Mouse (Mus musculus) ES-Bruce4 (cell line): ENCODE results near the gene Cyp46a1. TPM values are rescaled to one million over a fixed set of nuclear protein-coding genes. Genes with fewer than 3 reads are reported as not detected.

Experiments used
- H3K27ac ChIP-seq: 2 replicates; pipeline ENCODE4 v1.5.1; 2012; ENCODE audit warnings: low read length, inconsistent platforms; ENCODE audit not compliant: insufficient read depth
- H3K27me3 ChIP-seq: 2 replicates; pipeline ENCODE4 v1.6.1; 2012; ENCODE audit warnings: mild to moderate bottlenecking, low read length, inconsistent platforms; ENCODE audit not compliant: control insufficient read depth, poor library complexity, insufficient read depth, severe bottlenecking
- H3K36me3 ChIP-seq: 2 replicates; pipeline ENCODE4 v1.6.1; 2012; ENCODE audit warnings: inconsistent platforms, mild to moderate bottlenecking, low read length, moderate library complexity; ENCODE audit not compliant: control insufficient read depth, poor library complexity, insufficient read depth, severe bottlenecking
- H3K4me1 ChIP-seq: one replicate; pipeline ENCODE4 v1.8.1; 2011; ENCODE audit warnings: low read length; ENCODE audit not compliant: control insufficient read depth, insufficient read depth
- H3K4me3 ChIP-seq: 2 replicates; pipeline ENCODE4 v1.5.1; 2011; ENCODE audit warnings: low read depth, mild to moderate bottlenecking, low read length
- H3K9ac ChIP-seq: 2 replicates; pipeline ENCODE4 v1.6.1; 2012; ENCODE audit warnings: low read depth, mild to moderate bottlenecking, inconsistent platforms; ENCODE audit not compliant: poor library complexity, severe bottlenecking
- H3K9me3 ChIP-seq: replicated peaks from 2 replicates; pipeline ENCODE4 v1.6.1; 2012; ENCODE audit warnings: mild to moderate bottlenecking, low read length, inconsistent platforms; ENCODE audit not compliant: control insufficient read depth, poor library complexity, insufficient read depth, severe bottlenecking
- CTCF ChIP-seq: IDR thresholded peaks from one replicate; pipeline ENCODE4 v1.8.1; 2011; ENCODE audit warnings: low read depth, low read length
- EP300 ChIP-seq: IDR thresholded peaks from 2 replicates; pipeline ENCODE4 v1.6.1; 2011; ENCODE audit warnings: low read depth, low read length; ENCODE audit not compliant: insufficient read depth
- POLR2A ChIP-seq: IDR thresholded peaks from one replicate; pipeline ENCODE4 v1.8.1; 2011; ENCODE audit warnings: low read length; ENCODE audit not compliant: insufficient read depth
- polyA plus RNA-seq: library from polyadenylated mRNA; stranded (reverse); fragments of >200 nt; gene quantifications from 2 replicates; pipeline ENCODE4 v1.2.4, GENCODE M21; 2011; ENCODE audit warnings: low read depth; ENCODE audit not compliant: missing spikeins, insufficient read depth, insufficient read length

Gene Cyp46a1
- polyA plus RNA-seq, 1 experiment: 1.0 TPM

DNA sequence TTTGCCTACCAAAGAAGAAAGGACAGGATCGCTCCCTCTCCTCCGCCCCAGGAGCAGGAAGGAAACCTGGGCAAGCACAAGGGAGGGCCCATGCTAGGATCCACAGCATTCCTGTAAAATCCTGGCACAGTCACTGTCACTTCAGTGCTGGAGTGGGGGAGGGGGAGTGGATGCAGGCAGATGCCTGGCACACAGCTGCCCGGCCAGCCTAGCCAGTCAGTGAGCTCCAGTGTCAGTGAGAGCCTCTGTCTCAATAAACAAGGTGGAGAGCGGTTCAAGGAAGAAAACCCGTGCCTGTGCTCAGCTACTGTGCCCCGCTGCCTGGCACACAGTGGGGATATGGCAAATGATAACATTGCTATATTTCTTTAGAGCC lies 61.1 kb downstream of the Cyp46a1 start:
- Histone ChIP-seq H3K36me3 (no peaks in the 10 kb centered on the region), H3K9me3 (no peaks in the 10 kb centered on the region), H3K4me1 (no peaks in the 10 kb centered on the region), H3K9ac (no peak overlapping the region), H3K4me3 (no peak overlapping the region), H3K27me3 (no peaks in the 10 kb centered on the region), H3K27ac (no peak overlapping the region)
- TF ChIP-seq POLR2A (no peak), CTCF (no peak), EP300 (no peak)

DNA sequence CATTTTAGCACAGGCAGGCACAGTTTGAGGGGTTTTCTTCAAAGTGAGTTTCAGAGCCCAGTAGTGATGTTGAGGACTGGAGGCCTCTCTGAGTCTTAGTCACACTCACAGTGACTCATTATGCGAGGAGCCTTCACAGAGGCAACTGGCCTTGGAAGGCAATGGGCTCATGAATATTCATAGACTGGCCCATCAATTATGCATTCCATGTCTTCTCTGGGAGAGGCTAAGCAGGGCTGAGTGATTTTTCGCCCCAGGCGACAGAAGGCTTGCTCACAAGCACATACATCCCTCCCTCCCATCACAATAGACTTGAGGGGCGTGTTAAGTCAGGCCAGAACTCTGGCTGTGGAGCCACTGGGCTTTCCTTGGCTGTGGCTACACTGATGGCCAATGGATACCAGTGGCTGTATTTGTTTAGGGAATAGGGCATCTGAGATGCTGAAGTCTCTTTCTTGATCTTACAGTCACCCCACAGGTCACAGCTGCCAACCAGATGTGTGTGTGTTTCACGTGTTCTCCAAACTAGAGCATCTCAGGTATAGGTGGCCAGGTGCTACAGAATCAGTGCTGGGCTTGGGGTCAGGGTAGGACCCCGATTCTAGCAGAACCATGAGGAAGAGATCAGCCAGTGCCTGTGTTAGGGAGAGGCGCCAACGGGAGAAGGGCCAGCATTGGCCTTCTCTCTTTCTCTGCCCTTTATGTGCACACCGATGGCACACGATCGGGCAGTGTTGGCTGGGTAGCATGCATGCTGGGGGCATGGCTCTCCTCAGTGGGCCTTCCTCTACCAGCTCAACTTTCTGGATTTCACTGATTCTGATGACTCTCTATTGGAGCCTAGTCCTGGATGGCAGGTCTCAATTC lies 62.1 kb downstream of the Cyp46a1 start:
- Histone ChIP-seq H3K9me3 (no peaks in the 10 kb centered on the region), H3K36me3 (no peaks in the 10 kb centered on the region), H3K27me3 (no peaks in the 10 kb centered on the region), H3K9ac (no peak overlapping the region), H3K27ac (no peak overlapping the region), H3K4me1 (no peaks in the 10 kb centered on the region), H3K4me3 (no peak overlapping the region)
- no peak for TF ChIP-seq EP300
- TF ChIP-seq POLR2A: no peak
- no peak for TF ChIP-seq CTCF

DNA sequence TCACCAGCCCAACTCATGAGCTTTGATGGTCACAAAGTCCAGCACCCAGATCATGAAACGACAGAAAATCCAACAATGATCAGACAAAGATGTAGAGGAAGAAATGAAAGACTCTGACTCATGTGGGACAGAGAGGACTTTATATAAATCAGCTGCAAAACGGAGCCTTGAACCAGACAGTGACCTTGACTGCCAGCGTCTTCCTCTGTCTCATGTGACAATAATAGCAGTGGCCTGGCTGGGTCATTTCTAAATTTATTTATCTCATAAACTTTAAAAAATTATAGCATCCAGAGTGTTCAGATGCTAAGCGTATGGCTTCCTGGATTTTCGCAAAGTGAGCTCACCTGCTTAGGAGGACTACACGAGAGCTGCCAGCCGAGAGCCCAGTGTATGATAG lies 64.5 kb downstream of the Cyp46a1 start:
- H3K27me3 ChIP-seq: no peaks in the 10 kb centered on the region
- H3K27ac ChIP-seq: no peak overlapping the region
- TF ChIP-seq CTCF: no peak
- no peak for TF ChIP-seq POLR2A
- no peak for TF ChIP-seq EP300
- H3K9me3 ChIP-seq: no peaks in the 10 kb centered on the region
- no peak overlapping the region for H3K4me3 ChIP-seq
- no peaks in the 10 kb centered on the region for H3K36me3 ChIP-seq
- H3K9ac ChIP-seq: no peak overlapping the region
- H3K4me1 ChIP-seq: no peaks in the 10 kb centered on the region

DNA sequence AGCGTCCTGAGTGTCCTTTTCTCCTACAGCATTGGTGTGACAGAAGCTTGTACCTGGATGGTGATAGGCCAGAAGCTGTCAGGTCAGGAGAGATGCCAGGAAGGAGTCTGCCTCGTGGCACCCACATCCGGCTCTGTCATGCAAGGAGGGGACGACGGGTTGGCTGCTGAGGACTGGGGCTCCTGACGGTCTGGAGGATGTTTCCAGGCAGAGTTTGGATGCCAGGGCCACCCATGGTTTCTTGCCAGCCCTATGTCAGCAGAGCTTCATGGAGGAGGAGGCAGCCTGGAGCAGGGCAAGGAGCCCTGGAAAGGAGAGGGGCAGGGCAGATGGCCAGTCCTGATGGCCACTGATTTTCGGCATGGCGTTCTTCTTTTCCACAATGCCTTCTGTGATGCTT lies 65.0 kb downstream of the Cyp46a1 start:
- no peaks in the 10 kb centered on the region for H3K9me3 ChIP-seq
- no peak overlapping the region for H3K9ac ChIP-seq
- H3K36me3 ChIP-seq: no peaks in the 10 kb centered on the region
- no peak for TF ChIP-seq CTCF
- H3K4me1 ChIP-seq: no peaks in the 10 kb centered on the region
- no peaks in the 10 kb centered on the region for H3K27me3 ChIP-seq
- H3K4me3 ChIP-seq: no peak overlapping the region
- no peak overlapping the region for H3K27ac ChIP-seq

DNA sequence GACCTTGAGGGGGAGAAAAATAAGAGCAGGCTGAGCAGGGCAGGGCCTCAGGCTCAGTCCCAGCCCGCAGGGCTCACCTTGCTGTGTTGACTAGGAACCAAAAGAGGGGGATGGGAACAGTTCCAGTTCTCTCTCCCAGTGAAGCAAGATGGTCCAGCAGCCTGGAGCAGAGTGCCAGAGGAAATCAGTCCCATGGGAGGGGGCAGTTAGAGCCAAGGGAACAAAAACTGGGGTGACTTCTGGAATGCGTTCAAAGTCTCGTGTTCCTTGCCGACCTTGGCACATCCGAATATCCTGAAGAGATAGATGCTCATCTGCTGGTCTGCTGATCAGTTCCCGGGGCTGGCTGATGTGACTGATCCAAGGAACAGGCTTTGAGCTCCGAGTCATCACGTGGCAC lies 66.8 kb downstream of the Cyp46a1 start:
- Histone ChIP-seq H3K9me3 (no peaks in the 10 kb centered on the region), H3K4me1 (no peaks in the 10 kb centered on the region), H3K36me3 (no peaks in the 10 kb centered on the region), H3K4me3 (no peak overlapping the region), H3K27me3 (no peaks in the 10 kb centered on the region), H3K27ac (no peak overlapping the region), H3K9ac (no peak overlapping the region)
- TF ChIP-seq EP300 (no peak), CTCF (no peak), POLR2A (no peak)

DNA sequence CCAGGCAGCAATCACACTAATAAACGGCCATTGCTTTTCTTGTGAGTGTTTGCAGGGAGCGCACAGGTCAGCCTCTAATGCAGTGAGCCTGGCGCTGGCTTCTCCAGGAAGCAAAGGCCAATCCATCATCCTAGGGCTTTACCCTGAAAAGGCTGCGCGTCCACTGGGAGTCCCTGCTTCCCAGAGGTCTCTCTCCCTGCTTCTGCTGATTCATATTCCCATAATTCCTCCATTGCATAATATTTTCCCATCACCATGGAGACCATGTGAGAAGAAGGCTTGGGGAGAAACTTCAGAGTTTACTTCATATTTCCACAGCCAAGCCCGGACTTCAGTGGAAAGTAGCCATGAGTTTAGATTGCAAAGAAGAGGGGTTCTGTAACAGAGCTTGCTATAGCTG lies 69.8 kb downstream of the Cyp46a1 start:
- Histone ChIP-seq H3K36me3 (no peaks in the 10 kb centered on the region), H3K9me3 (no peaks in the 10 kb centered on the region), H3K4me1 (no peaks in the 10 kb centered on the region), H3K9ac (no peak overlapping the region), H3K4me3 (no peak overlapping the region), H3K27me3 (no peaks in the 10 kb centered on the region), H3K27ac (no peak overlapping the region)
- no peak for TF ChIP-seq CTCF
- no peak for TF ChIP-seq POLR2A
- TF ChIP-seq EP300: no peak
